Mouse (Mus musculus) hindbrain, postnatal 0 days (tissue): ENCODE results near the gene Dnah11. TPM values are rescaled to one million over a fixed set of nuclear protein-coding genes. Genes with fewer than 3 reads are reported as not detected.

Experiments
- ATAC-seq: fragments of 200-750 bp; cut with Nextera tagmentation; 2 replicates; pipeline ENCODE4 v1.8.0; 2017; ENCODE audit warnings: mild to moderate bottlenecking, moderate TSS enrichment, moderate library complexity
- DNase-seq: peaks from one replicate; pipeline ENCODE4 v3.0.0-alpha.2; 2015; ENCODE audit warnings: low spot score
- H3K27ac ChIP-seq: fragments of 300-500 bp; sonication (generic); 2 replicates; pipeline ENCODE4 v1.5.1; 2014; ENCODE audit warnings: mild to moderate bottlenecking
- H3K27me3 ChIP-seq: fragments of 300-500 bp; sonication (generic); 2 replicates; pipeline ENCODE4 v1.6.1; 2014; ENCODE audit warnings: low read length, mixed read lengths; ENCODE audit not compliant: insufficient read depth
- H3K36me3 ChIP-seq: fragments of 300-500 bp; sonication (generic); 2 replicates; pipeline ENCODE4 v1.6.1; 2014; ENCODE audit warnings: low read length, mixed read lengths; ENCODE audit not compliant: insufficient read depth
- H3K4me1 ChIP-seq: fragments of 300-500 bp; sonication (generic); 2 replicates; pipeline ENCODE4 v1.6.1; 2014; ENCODE audit warnings: antibody characterized with exemption, low read length, mixed read lengths; ENCODE audit not compliant: insufficient read depth
- H3K4me2 ChIP-seq: fragments of 300-500 bp; sonication (generic); 2 replicates; pipeline ENCODE4 v1.6.1; 2014; ENCODE audit warnings: low read depth, mild to moderate bottlenecking, low read length, moderate library complexity, mixed read lengths
- H3K4me3 ChIP-seq: fragments of 300-500 bp; sonication (generic); 2 replicates; pipeline ENCODE4 v1.5.1; 2014; ENCODE audit warnings: low read length
- H3K9ac ChIP-seq: fragments of 300-500 bp; sonication (generic); replicated peaks from 2 replicates; pipeline ENCODE4 v1.6.1; 2014; ENCODE audit warnings: mild to moderate bottlenecking, low read length, moderate library complexity, mixed read lengths
- H3K9me3 ChIP-seq: fragments of 300-500 bp; sonication (generic); 2 replicates; pipeline ENCODE4 v1.6.1; 2016; ENCODE audit warnings: low read length, mixed read lengths
- CTCF ChIP-seq: IDR thresholded peaks from 2 replicates; pipeline ENCODE4 v1.5.1; 2016; ENCODE audit warnings: antibody characterized with exemption, control low read depth, low read depth
- WGBS: fragments of 180-500 bp; shearing (Covaris S2); extraction: QIAGEN DNeasy Blood & Tissue Kit; methylation state at CpG from one replicate; pipeline ENCODE4 v1.1.7; 2014; 5-methylcytosine and 5-hydroxymethylcytosine counted together
- polyA plus RNA-seq: library from polyadenylated mRNA; unstranded; fragments of >200 nt; fragmentation: Nextera tagmentation; extraction: Ambion mirVana; gene quantifications from 2 replicates; pipeline ENCODE4 v1.2.1, GENCODE M21; 2015
- total RNA-seq: library from RNA; depleted of rRNA; stranded (reverse); fragments of >200 nt; gene quantifications from 2 replicates; pipeline ENCODE4 v1.2.3, GENCODE M21; 2014

Gene Dnah11
- total and polyA plus RNA-seq, 2 experiments from 2014 or later, result 0.09 to 1.5 TPM

DNA sequence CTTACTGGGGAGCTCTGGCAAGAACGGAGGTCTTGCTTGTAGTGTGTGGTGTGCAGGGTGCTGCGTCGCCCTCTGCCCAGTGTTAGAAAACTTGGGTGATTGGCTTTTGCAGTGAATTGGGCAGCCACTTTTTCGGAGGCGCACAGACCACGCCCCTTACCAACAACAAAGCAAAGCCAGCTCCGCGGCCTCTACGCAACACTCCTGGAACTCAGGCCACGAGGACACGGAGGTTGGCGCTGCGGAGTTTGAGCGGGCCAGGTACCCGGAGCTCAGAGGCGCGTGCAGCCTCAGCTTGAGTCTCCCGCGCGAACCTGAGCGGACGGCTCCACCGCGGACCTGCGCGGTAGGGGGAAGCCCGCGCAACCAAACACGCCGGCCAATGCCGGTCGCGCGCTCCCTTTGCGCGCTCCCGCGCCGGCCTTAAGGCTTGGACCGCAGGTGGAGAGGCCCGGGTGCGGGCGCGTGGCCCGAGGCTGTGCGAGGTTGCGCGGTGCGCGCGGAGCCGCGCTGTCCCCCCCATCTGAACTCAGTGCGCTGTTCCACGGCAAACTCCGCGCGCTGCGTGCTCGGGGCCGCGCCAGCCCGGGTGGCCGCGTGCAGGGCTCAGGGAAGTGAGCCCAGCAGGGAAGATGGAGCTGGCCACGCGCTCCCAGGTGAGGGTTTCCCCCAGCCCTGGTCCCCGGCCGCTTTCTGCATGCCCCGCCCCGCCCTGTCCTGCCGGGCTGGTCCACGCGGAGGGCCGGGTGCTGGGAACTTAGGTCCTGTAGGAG is 355.4 kb downstream of the Dnah11 start:
- Histone ChIP-seq H3K27ac (peak overlapping the region; percentile 22; the same call in 1 of the 2 replicates), H3K27me3 (no peaks in the 10 kb centered on the region; the same call in 1 of the 2 replicates)

DNA sequence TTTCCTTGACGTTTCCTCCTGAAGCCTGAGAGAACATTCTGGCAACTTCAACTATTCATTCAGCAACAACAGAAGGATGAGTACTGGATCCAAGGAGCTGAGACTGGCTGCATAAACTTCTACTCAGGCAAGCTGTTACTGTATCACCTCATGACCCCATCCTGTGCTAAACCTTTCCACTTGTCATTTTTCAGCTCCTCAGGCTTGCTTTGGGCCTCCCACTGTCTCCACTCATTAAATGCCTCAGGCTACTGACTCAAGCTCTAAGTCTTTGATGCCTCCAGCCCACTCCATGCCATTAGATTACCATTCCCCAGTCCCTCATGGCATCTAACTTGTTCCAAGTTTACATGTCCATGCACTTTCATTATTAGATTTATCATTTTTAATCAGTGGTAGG is 356.2 kb downstream of the Dnah11 start:
- no peak overlapping the region for H3K9ac ChIP-seq
- 72% methylated on average over 1 of the region's 1 CpGs for WGBS
- no peaks in the 10 kb centered on the region for H3K36me3 ChIP-seq
- H3K4me3 ChIP-seq, result no peak overlapping the region
- H3K9me3 ChIP-seq, result no peaks in the 10 kb centered on the region
- DNase-seq (no peak), ATAC-seq (no peak)
- H3K27me3 ChIP-seq, result no peaks in the 10 kb centered on the region; the same call in 1 of the 2 replicates
- H3K4me2 ChIP-seq, result no peak overlapping the region
- H3K27ac ChIP-seq, result no peak overlapping the region
- no peak for TF ChIP-seq CTCF
- H3K4me1 ChIP-seq, result no peaks in the 10 kb centered on the region

More for the DNA sequence above, 355.4 kb downstream of the Dnah11 start:
- ATAC-seq, result peak; percentile 97
- Histone ChIP-seq H3K36me3 (no peaks in the 10 kb centered on the region), H3K4me1 (no peaks in the 10 kb centered on the region), H3K9ac (peak overlapping the region; percentile 74), H3K4me2 (peak overlapping the region; percentile 96), H3K9me3 (no peaks in the 10 kb centered on the region), H3K4me3 (peak overlapping the region; percentile 86)
- under 1% methylated on average over 75 of the region's 75 CpGs for WGBS
- TF ChIP-seq CTCF, result no peak
- peak; percentile 79 for DNase-seq

DNA sequence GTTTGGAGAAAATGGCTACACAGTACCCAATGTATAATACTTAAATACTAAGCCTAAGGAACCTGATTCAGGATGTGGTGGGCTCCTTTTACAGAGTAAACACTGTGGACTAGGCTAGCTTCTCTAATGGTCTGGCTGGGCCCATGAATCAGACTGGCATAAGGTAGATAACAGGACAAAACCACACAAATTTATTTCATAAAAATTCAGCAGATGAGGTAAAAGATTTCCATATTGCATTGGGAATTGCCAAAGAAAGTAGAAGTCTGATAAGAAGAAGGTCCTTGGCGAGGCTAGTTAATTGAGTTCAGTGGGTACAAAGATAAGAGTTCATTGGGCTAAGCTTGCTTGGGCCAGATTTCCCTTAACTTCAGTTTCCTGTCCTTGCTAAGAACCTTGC is 358.1 kb downstream of the Dnah11 start:
- Histone ChIP-seq H3K27ac (no peak overlapping the region), H3K9ac (no peak overlapping the region), H3K4me1 (no peaks in the 10 kb centered on the region), H3K9me3 (no peaks in the 10 kb centered on the region), H3K4me2 (no peak overlapping the region), H3K4me3 (no peak overlapping the region), H3K27me3 (no peaks in the 10 kb centered on the region; the same call in 1 of the 2 replicates), H3K36me3 (no peaks in the 10 kb centered on the region)
- DNase-seq (no peak), ATAC-seq (no peak)
- 100% methylated on average over 1 of the region's 1 CpGs for WGBS
- no peak for TF ChIP-seq CTCF

DNA sequence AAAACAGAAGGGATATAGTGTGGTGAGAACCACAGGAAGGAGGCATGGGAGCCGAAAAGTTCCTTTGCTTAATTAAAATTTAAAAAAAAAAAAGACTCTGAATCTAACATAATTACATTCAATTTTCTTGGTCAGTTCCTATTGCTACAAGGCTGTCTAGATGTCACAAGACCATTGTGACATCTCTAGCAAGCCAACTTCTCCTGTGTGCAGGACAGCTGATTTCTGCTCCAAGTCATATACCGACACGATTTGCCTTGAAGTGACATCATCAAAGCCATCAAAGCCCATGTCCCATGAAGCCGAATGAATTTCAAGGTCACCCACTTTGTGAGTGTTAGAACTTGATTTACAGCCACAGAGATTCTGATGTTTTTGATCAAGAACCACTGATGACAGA is 361.5 kb downstream of the Dnah11 start:
- no peak overlapping the region for H3K4me3 ChIP-seq
- DNase-seq (no peak), ATAC-seq (no peak)
- H3K27ac ChIP-seq, result no peak overlapping the region
- no peak overlapping the region for H3K4me2 ChIP-seq
- H3K4me1 ChIP-seq, result no peaks in the 10 kb centered on the region
- 86% methylated on average over 4 of the region's 4 CpGs for WGBS
- TF ChIP-seq CTCF, result no peak
- no peaks in the 10 kb centered on the region for H3K36me3 ChIP-seq
- H3K9me3 ChIP-seq, result no peaks in the 10 kb centered on the region
- H3K9ac ChIP-seq, result no peak overlapping the region
- no peaks in the 10 kb centered on the region; the same call in 1 of the 2 replicates for H3K27me3 ChIP-seq

DNA sequence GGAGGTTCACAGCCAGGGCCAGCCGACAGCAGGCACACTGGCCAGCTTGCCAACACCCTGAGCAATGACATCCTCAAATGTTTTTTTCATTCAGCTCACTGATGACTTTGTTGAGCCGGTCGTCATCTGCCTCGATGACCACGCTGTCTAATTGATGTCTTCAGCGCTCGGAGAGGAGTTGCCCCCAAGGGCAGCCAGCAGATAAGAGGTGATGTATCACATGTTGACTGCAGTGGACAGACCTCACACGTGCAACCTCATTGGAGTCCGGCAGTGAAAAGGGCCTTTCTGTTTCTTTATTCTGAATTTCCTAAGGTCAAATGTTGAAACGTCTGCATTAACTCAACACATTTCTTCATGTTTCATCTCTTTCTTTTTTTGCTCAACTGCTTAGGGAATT is 363.5 kb downstream of the Dnah11 start:
- H3K4me2 ChIP-seq, result no peak overlapping the region
- WGBS, result 33% methylated on average over 10 of the region's 10 CpGs
- no peaks in the 10 kb centered on the region for H3K9me3 ChIP-seq
- no peak overlapping the region for H3K27ac ChIP-seq
- TF ChIP-seq CTCF, result no peak
- ATAC-seq, result no peak; the same call in 1 of the 2 replicates
- no peaks in the 10 kb centered on the region for H3K36me3 ChIP-seq
- H3K4me1 ChIP-seq, result no peaks in the 10 kb centered on the region
- no peak overlapping the region for H3K4me3 ChIP-seq
- no peaks in the 10 kb centered on the region for H3K27me3 ChIP-seq
- DNase-seq, result no peak
- no peak overlapping the region for H3K9ac ChIP-seq

DNA sequence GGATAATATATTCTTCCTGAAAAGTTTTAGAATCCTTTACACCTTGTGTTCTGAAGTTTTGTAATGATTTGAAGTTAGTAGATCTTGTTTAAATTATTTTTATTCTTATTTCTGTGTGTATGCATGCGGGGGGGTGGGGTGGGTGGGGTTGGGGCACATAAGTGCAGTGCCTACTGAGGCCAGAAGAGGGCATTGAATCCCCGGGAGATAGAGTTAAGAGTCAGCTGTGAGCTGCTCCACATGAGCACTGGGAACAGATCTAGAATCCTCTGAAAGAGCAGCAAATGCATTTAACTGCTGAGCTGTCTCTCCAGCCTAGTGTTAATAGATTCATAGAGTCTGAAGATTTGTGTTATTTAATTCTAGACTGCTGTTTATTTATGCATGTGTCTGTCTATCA is 364.2 kb downstream of the Dnah11 start:
- ATAC-seq, result no peak
- Histone ChIP-seq H3K4me3 (no peak overlapping the region), H3K27me3 (no peaks in the 10 kb centered on the region), H3K4me2 (no peak overlapping the region), H3K9me3 (no peaks in the 10 kb centered on the region), H3K27ac (no peak overlapping the region), H3K9ac (no peak overlapping the region), H3K4me1 (no peaks in the 10 kb centered on the region), H3K36me3 (no peaks in the 10 kb centered on the region)
- WGBS, result 77% methylated on average over 2 of the region's 2 CpGs
- DNase-seq, result no peak
- TF ChIP-seq CTCF, result no peak

DNA sequence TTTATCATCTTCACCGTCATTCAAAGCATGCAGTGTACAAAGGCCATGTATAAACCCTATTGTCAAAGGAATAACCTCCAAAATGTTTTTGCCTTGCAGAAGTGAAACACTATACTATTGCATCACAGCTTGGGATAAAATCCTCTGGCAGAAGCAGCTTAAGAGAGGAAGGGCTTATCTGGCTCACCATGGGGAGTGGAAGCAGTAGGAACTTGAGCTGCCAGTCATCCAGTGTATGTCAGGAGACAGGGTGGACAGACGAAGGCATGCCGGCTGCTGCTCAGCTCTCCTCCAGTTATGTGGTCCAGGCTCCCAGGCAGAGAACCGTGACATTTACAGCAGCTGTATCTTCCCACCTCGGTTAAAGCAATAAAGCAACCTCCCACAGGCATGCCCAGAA is 366.7 kb downstream of the Dnah11 start:
- H3K27me3 ChIP-seq, result no peaks in the 10 kb centered on the region
- no peak overlapping the region for H3K4me3 ChIP-seq
- H3K27ac ChIP-seq, result no peak overlapping the region
- no peak overlapping the region for H3K9ac ChIP-seq
- no peaks in the 10 kb centered on the region for H3K9me3 ChIP-seq
- DNase-seq (no peak), ATAC-seq (no peak)
- H3K4me2 ChIP-seq, result no peak overlapping the region
- H3K4me1 ChIP-seq, result no peaks in the 10 kb centered on the region
- 42% methylated on average over 5 of the region's 5 CpGs for WGBS
- TF ChIP-seq CTCF, result no peak
- H3K36me3 ChIP-seq, result no peaks in the 10 kb centered on the region
